Mouse (Mus musculus) gastrocnemius, postnatal 10 days (tissue): ENCODE results near the gene Inpp4b. TPM values are rescaled to one million over a fixed set of nuclear protein-coding genes. Genes with fewer than 3 reads are reported as not detected.

Experiments
- DNase-seq: peaks from one replicate; pipeline ENCODE4 v3.0.0; 2021; ENCODE audit warnings: mixed read lengths
- total RNA-seq, 2 experiments: library from RNA; stranded (reverse); gene quantifications; 2 replicates each; pipeline ENCODE4 v1.2.3; 2021

Gene Inpp4b
- total RNA-seq, 2 experiments from 2014 or later: 15.8 to 20.9 TPM

DNA sequence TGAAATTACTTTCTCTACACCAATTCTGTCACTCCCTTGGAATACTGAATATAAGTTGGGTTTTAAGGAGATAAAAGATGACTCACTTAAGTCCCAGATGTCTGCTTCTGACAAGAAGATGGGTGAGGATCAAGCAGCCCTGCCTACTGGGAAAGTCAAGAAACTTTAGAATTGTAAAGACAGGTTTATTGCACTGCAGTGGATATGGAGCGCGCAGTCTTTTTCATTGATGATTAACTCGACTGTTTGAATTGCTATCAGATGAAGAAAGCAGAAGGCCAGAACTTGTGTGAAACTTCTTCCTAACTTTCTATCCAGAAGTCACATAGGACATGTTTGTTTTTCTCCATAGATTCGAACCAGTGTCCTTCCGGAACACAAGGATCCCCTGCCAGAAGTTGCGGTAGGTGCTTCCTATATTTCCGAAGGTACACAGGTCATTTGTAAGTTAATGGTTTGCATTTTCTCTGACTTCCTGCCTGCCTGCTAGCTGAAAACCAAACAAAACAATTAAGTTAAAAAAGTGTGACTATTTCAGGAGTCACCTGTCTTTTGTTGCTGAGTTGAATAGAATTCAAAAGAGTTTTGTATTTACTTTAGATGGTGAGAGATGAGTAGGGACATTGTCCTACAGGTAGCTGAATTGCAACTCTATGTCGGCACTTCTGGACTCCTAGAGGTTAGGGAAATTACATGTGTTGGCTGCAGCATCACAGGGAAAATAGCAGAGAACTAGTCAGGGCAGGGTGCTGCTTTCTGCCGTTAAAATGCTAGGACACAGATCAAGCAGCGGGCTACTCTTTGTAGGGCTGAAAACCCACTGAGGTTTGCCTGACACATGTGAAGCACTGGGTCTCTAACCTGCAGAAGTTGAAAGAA, 502.0 kb downstream of the Inpp4b start:
- no peak for DNase-seq

DNA sequence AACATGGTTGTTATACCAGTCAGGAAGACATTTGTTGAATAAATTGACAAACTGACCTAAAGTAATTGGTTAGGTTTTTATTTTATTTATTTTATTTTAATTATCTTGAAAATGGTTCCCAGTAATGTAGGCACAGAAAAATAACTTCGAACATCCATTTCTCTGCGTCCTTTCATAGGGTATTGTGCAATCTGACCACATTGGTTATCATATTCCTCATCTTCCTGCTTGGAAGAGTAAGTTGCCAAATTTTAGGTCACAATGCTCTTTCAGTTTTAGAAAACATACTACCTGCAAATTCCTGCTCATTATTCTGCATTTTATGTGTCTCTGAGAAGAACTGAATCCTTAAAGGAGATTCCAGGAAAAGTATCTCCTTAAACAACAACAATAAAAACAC, 505.6 kb downstream of the Inpp4b start:
- no peak for DNase-seq

- no peak for DNase-seq
These were observed 507.6 kb downstream of the Inpp4b start for GRCm38 (mm10) chr8:81849976-81850375.

GRCm38 (mm10) chr8:81853184-81853583, 510.8 kb downstream of the Inpp4b start:
- no peak for DNase-seq

DNA sequence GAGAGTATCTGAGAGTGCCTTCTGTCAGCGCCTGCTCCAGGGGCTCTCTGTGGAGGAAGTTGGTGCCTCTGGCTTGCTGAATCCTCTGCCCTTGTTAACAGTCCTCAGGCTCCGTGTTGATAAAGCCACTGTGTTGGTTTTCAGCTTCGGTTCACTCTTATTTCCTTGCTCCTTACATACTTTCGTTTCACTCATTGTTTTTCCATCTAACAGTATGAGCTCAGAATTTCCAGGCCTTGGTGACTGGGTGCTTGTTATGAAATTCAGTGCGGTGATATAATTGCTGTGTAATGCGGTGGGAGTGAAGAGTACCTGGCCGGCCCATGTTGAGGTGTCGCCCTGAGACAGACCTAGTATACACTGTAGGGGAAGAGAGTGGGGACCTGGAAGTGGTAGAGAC, 512.2 kb downstream of the Inpp4b start:
- DNase-seq: no peak

DNA sequence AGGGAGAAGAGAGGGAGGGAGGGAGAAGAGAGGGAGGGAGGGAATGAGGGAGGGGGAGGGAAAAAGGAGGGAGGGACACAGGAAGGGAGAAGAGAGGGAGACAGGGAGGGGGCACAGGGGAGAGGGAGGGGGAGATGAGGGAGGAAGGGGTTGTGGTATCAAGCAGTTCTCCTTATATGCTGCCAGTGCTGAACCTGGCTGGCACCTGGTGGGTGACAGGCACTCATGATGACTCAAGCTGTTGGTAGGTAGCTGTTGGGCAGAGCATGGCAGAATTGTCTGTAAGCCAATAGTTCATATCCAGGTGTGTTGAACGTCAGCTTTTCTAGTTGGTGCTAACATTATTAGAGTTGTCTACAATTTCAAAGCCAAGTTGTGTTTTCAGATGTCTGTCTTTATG, 512.7 kb downstream of the Inpp4b start:
- no peak for DNase-seq

GRCm38 (mm10) chr8:81856120-81856519, 513.8 kb downstream of the Inpp4b start:
- DNase-seq: no peak

GRCm38 (mm10) chr8:81856608-81857007, 514.3 kb downstream of the Inpp4b start:
- DNase-seq: no peak

GRCm38 (mm10) chr8:81858393-81858792, 516.0 kb downstream of the Inpp4b start:
- no peak for DNase-seq

GRCm38 (mm10) chr8:81859805-81860204, 517.4 kb downstream of the Inpp4b start:
- DNase-seq: no peak

DNA sequence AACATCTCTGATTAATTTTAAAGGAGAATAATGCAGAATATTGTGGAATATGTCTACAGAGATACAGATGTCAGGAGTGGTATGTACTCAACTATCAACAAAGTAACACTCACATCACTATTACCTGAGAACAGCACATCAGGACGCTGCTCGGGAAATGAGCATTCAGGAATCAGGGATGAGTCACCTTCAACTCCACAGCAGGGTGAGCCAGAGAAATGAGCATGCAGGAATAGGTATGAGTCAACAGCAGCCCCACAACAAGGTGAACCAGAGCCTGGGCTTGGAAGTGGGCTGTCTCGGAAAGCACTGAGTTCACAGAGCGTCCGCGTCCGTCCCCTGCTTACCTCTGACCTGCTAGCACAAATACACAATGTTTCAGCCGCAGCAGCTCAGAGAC, 519.0 kb downstream of the Inpp4b start:
- no peak for DNase-seq

DNA sequence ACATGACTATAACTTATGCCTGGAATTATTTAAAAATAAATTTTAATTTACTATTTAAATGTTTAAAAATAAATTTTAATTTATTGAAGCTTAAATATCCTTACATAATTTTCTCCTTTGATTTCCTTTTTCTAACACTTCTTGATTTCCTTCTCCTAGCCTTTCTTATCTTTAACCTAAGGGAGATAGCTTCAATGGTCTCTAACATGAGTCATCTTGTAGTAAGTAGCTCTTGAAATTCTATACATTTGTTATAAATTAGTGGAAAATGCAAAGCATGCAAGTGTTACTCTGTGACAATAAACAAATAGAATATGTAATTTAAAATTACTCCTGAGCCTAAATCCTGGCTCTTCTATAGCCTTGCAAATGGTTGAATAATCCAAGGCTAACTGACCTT, 520.4 kb downstream of the Inpp4b start:
- DNase-seq: no peak

- DNase-seq: no peak
These were observed 522.0 kb downstream of the Inpp4b start for GRCm38 (mm10) chr8:81864318-81864717.

GRCm38 (mm10) chr8:81865664-81866063, 523.3 kb downstream of the Inpp4b start:
- no peak for DNase-seq

DNA sequence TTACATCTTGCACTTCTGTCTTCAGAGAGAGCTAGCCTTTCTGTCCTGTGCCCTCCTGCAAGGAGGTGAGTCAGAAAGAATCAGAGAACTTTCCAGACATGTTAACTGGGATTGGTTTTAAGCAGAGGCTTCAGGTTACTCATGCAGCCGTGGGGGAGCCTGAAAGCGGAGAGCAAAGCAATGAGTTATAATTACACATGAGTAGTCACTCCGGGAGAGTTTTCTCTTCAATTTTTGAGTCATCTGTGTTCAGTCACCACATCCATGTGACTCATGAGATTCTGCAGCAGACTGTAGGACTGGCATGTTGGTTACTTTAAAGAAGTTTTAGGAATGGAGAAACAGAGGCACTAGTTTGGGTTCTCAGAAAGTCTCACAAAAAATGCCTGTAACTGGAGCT, 524.7 kb downstream of the Inpp4b start:
- no peak for DNase-seq

- DNase-seq: no peak
These were observed 528.1 kb downstream of the Inpp4b start for GRCm38 (mm10) chr8:81870466-81870865.

DNA sequence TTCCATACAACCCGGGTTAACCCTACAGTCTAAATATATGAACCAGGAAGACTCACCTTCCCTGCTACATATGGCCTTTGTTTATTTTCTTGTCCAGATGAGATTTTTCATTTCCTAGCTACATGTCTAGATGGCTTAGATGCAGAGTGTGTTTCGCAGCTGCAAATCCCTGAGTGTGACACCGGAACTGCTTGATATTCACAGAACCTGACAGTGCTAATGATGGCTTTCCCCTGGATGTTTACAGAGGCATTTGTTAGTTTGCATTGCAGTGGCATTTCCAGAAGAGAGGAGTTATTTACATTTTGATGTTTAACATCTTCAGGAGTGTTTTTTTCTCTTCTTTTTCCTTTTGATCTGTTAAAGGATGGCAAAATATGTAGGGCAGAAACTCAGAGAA, 537.7 kb downstream of the Inpp4b start:
- no peak for DNase-seq

GRCm38 (mm10) chr8:81884195-81884594, 541.8 kb downstream of the Inpp4b start:
- no peak for DNase-seq

- DNase-seq: no peak
These were observed 546.5 kb downstream of the Inpp4b start for GRCm38 (mm10) chr8:81888843-81889242.

- no peak for DNase-seq
These were observed 550.9 kb downstream of the Inpp4b start for GRCm38 (mm10) chr8:81893292-81893691.

- no peak for DNase-seq
These were observed 604.5 kb downstream of the Inpp4b start for GRCm38 (mm10) chr8:81946812-81947211.

DNA sequence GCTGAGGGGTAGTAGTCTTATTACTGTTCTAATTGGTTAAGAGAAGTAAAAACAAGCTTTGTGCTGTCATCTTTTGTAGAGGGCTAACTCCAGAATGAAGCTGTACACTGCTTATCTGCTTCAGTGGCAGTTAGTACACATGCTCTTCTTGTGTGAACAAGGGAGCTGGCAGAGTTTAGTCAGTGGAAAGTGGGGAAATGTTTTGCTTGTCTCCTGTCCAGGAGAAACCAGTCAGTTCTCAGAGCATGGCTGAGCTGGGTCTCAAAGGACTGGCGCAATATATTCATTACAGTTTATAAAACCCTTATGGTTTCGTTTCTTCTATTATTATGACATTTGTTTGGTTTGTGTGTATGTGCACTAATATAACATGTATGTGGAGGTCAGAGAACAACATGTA, 610.7 kb downstream of the Inpp4b start:
- no peak for DNase-seq

- no peak for DNase-seq
These were observed 642.8 kb downstream of the Inpp4b start for GRCm38 (mm10) chr8:81985128-81985665.

GRCm38 (mm10) chr8:81992966-81993365, 650.6 kb downstream of the Inpp4b start:
- DNase-seq: no peak
